Mouse (Mus musculus) urinary bladder, postnatal 0 days (tissue): Measurements from ENCODE around the gene Olfr1188. TPM values are rescaled to one million over a fixed set of nuclear protein-coding genes. Genes with fewer than 3 reads are reported as not detected.

ENCODE experiments used
- polyA plus RNA-seq: library from polyadenylated mRNA; unstranded; fragments of >200 nt; fragmentation: Nextera tagmentation; extraction: Ambion mirVana; gene quantifications from 2 replicates; pipeline ENCODE4 v1.2.1, GENCODE M21; 2015

The Olfr1188 gene
- polyA plus RNA-seq: not detected in 2 replicates

DNA sequence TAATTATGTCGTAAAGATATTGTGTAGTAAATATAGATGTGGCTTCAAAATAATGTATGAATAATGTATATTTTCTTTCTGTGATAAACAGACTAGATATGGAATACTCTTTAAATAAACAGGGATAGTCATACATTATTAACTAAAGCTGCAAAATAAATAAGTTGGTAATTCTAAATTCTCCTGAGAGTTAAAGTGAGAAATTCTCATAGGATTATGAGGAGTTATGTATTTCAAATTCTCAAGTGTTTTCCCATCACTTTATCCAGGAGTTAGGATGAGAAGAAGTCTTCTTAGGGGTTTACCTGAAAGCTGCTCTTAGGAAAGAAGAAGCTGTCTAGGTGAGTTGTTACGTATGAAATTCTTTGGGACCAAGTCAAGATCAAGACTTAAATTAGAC, at the start of gene Olfr1188:
Olfr1188 (plus strand) TSS at position 301 of the 400 bp plus-strand sequence.

DNA sequence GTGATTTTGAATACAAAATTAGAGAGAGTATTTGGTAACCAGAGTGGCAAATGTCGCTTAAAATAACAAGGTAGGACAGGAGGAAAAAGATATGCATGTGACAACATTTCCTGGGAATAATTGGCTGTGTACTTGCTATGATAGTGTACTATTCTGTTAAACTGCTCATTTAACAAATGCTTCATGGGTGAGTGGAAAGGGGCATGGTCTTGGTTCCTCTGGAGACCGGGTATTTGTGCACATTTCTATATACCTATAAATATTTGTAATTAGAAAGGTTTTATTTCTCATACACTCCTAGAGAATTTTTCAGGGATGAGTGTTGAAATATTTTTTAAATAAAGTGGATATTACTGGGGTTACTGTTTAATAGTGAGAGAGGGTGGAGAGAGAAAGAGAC, 38.5 kb upstream of the Olfr1188 start, which contains the start of gene Olfr1186:
Olfr1186 (plus strand) TSS at position 301 of the 400 bp plus-strand sequence.

DNA sequence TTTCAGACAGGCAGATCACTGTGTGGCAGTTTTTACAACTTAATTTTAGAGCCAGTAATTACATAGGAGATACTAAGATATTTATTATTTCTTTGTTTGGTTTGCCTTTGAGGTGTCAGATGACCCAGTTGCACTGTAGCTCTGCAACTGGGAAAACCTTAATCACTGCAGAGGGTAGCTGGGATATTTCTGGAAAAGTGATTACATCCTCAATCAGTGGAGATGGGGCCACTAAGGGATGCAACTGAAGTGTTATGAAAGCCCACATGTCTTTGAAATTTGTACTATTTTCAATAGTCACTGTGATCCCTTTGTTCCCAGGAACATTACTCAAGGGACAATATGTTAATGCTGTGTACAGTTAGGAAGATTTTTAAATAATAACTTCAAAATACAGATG, 29.4 kb downstream of the Olfr1188 start, which contains the start of gene Olfr1189:
Olfr1189 (plus strand) TSS at position 301 of the 400 bp plus-strand sequence.

Other genes starting within 250 kb of the Olfr1188 start
- not detected in 2 replicates for gene Olfr1174-ps, start 241.8 kb upstream of the Olfr1188 start, polyA plus RNA-seq
- not detected in 2 replicates for gene Olfr1175-ps, start 229.7 kb upstream of the Olfr1188 start, polyA plus RNA-seq
- gene Olfr1176, start 220.2 kb upstream of the Olfr1188 start, polyA plus RNA-seq: not detected in 2 replicates
- not detected in 2 replicates for gene Olfr1177-ps, start 210.4 kb upstream of the Olfr1188 start, polyA plus RNA-seq
- gene Olfr1178, start 169.9 kb upstream of the Olfr1188 start, polyA plus RNA-seq: not detected in 2 replicates
- gene Olfr1179, start 150.5 kb upstream of the Olfr1188 start, polyA plus RNA-seq: not detected in 2 replicates
- not detected in 2 replicates for gene Olfr1180, start 137.8 kb upstream of the Olfr1188 start, polyA plus RNA-seq
- not detected in 2 replicates for gene Olfr1181, start 130.8 kb upstream of the Olfr1188 start, polyA plus RNA-seq
- gene Gm13757, start 107.8 kb upstream of the Olfr1188 start, polyA plus RNA-seq: not detected in 2 replicates
- gene Olfr1183, start 102.1 kb upstream of the Olfr1188 start, polyA plus RNA-seq: not detected in 2 replicates
- not detected in 2 replicates for gene Olfr1184, start 73.3 kb upstream of the Olfr1188 start, polyA plus RNA-seq
- not detected in 2 replicates for gene Olfr1185-ps1, start 63.6 kb upstream of the Olfr1188 start, polyA plus RNA-seq
- gene Olfr1186, start 38.4 kb upstream of the Olfr1188 start, polyA plus RNA-seq: not detected in 2 replicates
- gene Olfr1189, start 29.5 kb downstream of the Olfr1188 start, polyA plus RNA-seq: not detected in 2 replicates
- not detected in 2 replicates for gene Olfr1191-ps1, start 83.6 kb downstream of the Olfr1188 start, polyA plus RNA-seq
- gene Olfr1192-ps1, start 91.6 kb downstream of the Olfr1188 start, polyA plus RNA-seq: not detected in 2 replicates
- gene Olfr1193, start 118.7 kb downstream of the Olfr1188 start, polyA plus RNA-seq: not detected in 2 replicates
- gene Olfr1195, start 132.3 kb downstream of the Olfr1188 start, polyA plus RNA-seq: not detected in 2 replicates
- not detected in 2 replicates for gene Olfr1196, start 147.7 kb downstream of the Olfr1188 start, polyA plus RNA-seq
- not detected in 2 replicates for gene Olfr1197, start 175.4 kb downstream of the Olfr1188 start, polyA plus RNA-seq
- not detected in 2 replicates for gene Olfr1198, start 194.4 kb downstream of the Olfr1188 start, polyA plus RNA-seq
- gene Olfr1199, start 203.5 kb downstream of the Olfr1188 start, polyA plus RNA-seq: not detected in 2 replicates
- not detected in 2 replicates for gene Olfr1200, start 213.6 kb downstream of the Olfr1188 start, polyA plus RNA-seq
- gene Olfr1201, start 236.1 kb downstream of the Olfr1188 start, polyA plus RNA-seq: not detected in 2 replicates